Mouse (Mus musculus) urinary bladder, postnatal 36 days (tissue): Measurements from ENCODE around the gene Ccdc191.
A peak's percentile ranks its signal among the peaks of the same experiment; 100 is the strongest.

Experiments used
- DNase-seq, 2 experiments: peaks; one replicate each; pipeline ENCODE4 v3.0.0; 2022; ENCODE audit warnings: low spot score in 2 of 2, mixed read lengths in 1 of 2

Ccdc191 gene

GRCm38 (mm10) chr16:43889208-43890004 lies at the start of gene Ccdc191:
Gene Ccdc191 (plus strand): TSS chr16:43889800.
- DNase-seq, result peak; percentile 99

GRCm38 (mm10) chr16:43841236-43841635 lies 48.4 kb upstream of the Ccdc191 start:
- no peak for DNase-seq

GRCm38 (mm10) chr16:43849839-43850238 lies 39.8 kb upstream of the Ccdc191 start:
- DNase-seq, result no peak

- no peak for DNase-seq
Measured at GRCm38 (mm10) chr16:43858941-43859476, 30.6 kb upstream of the Ccdc191 start.

- no peak for DNase-seq
Measured at GRCm38 (mm10) chr16:43860624-43861023, 29.0 kb upstream of the Ccdc191 start.

GRCm38 (mm10) chr16:43869805-43870204 lies 19.8 kb upstream of the Ccdc191 start:
- no peak for DNase-seq

GRCm38 (mm10) chr16:43871419-43871818 lies 18.2 kb upstream of the Ccdc191 start:
- DNase-seq, result no peak

GRCm38 (mm10) chr16:43879769-43880168 lies 9.8 kb upstream of the Ccdc191 start:
- no peak for DNase-seq

- DNase-seq, result no peak
Measured at GRCm38 (mm10) chr16:43881636-43882035, 8.0 kb upstream of the Ccdc191 start.

GRCm38 (mm10) chr16:43882329-43882728 lies 7.3 kb upstream of the Ccdc191 start:
- no peak for DNase-seq

GRCm38 (mm10) chr16:43890005-43890336 lies 371 bp downstream of the Ccdc191 start:
- DNase-seq, result no peak

- no peak for DNase-seq
Measured at GRCm38 (mm10) chr16:43890747-43891336, 1.2 kb downstream of the Ccdc191 start.

- DNase-seq, result no peak
Measured at GRCm38 (mm10) chr16:43894501-43894900, 4.9 kb downstream of the Ccdc191 start.

GRCm38 (mm10) chr16:43900138-43900537 lies 10.5 kb downstream of the Ccdc191 start:
- DNase-seq, result no peak

GRCm38 (mm10) chr16:43900571-43900970 lies 11.0 kb downstream of the Ccdc191 start:
- no peak for DNase-seq

- no peak for DNase-seq
Measured at GRCm38 (mm10) chr16:43908881-43909280, 19.3 kb downstream of the Ccdc191 start.

GRCm38 (mm10) chr16:43918867-43919266 lies 29.3 kb downstream of the Ccdc191 start:
- DNase-seq, result no peak

GRCm38 (mm10) chr16:43922024-43922423 lies 32.4 kb downstream of the Ccdc191 start:
- DNase-seq, result no peak

GRCm38 (mm10) chr16:43922630-43923029 lies 33.0 kb downstream of the Ccdc191 start:
- DNase-seq, result no peak

- DNase-seq, result no peak
Measured at GRCm38 (mm10) chr16:43925001-43925558, 35.5 kb downstream of the Ccdc191 start.

- no peak for DNase-seq
Measured at GRCm38 (mm10) chr16:43925846-43926245, 36.2 kb downstream of the Ccdc191 start.

- DNase-seq, result no peak
Measured at GRCm38 (mm10) chr16:43926341-43926859, 36.8 kb downstream of the Ccdc191 start, which contains the start of gene Qtrt2. Gene Qtrt2 (minus strand): TSS chr16:43926809.
